Mouse (Mus musculus) neural tube, embryonic 11.5 days (tissue): ENCODE measurements around the gene Cryab. TPM values are rescaled to one million over a fixed set of nuclear protein-coding genes. Genes with fewer than 3 reads are reported as not detected.

Experiments
- ATAC-seq: fragments of 200-750 bp; cut with Nextera tagmentation; 2 replicates; pipeline ENCODE4 v1.8.0; 2017; ENCODE audit warnings: moderate number of reproducible peaks, mild to moderate bottlenecking, moderate TSS enrichment, moderate library complexity; ENCODE audit not compliant: insufficient read depth, low FRiP score, low TSS enrichment
- DNase-seq: peaks from one replicate; pipeline ENCODE4 v3.0.0-alpha.2; 2015; ENCODE audit warnings: low spot score
- H3K27ac ChIP-seq: fragments of 300-500 bp; sonication (generic); 2 replicates; pipeline ENCODE4 v1.5.1; 2014; ENCODE audit warnings: low read depth, mild to moderate bottlenecking, low read length
- H3K27me3 ChIP-seq: fragments of 300-500 bp; sonication (generic); 2 replicates; pipeline ENCODE4 v1.6.1; 2014; ENCODE audit warnings: mild to moderate bottlenecking, low read length, mixed read lengths; ENCODE audit not compliant: control insufficient read depth, insufficient read depth
- H3K36me3 ChIP-seq: fragments of 300-500 bp; sonication (generic); 2 replicates; pipeline ENCODE4 v1.6.1; 2014; ENCODE audit warnings: mild to moderate bottlenecking, low read length, moderate library complexity, mixed read lengths; ENCODE audit not compliant: control insufficient read depth, insufficient read depth
- H3K4me1 ChIP-seq: fragments of 300-500 bp; sonication (generic); 2 replicates; pipeline ENCODE4 v1.6.1; 2014; ENCODE audit warnings: low read length, mixed read lengths; ENCODE audit not compliant: control insufficient read depth, insufficient read depth
- H3K4me2 ChIP-seq: fragments of 300-500 bp; sonication (generic); 2 replicates; pipeline ENCODE4 v1.6.1; 2014; ENCODE audit warnings: low read depth, mild to moderate bottlenecking, moderate library complexity
- H3K4me3 ChIP-seq: fragments of 300-500 bp; sonication (generic); 2 replicates; pipeline ENCODE4 v1.5.1; 2014; ENCODE audit warnings: low read depth, low read length
- H3K9ac ChIP-seq: fragments of 300-500 bp; sonication (generic); 2 replicates; pipeline ENCODE4 v1.6.1; 2014; ENCODE audit warnings: mild to moderate bottlenecking, low read length
- H3K9me3 ChIP-seq: fragments of 300-500 bp; sonication (generic); 2 replicates; pipeline ENCODE4 v1.6.1; 2016; ENCODE audit warnings: low read length; ENCODE audit not compliant: control insufficient read depth
- WGBS: fragments of 180-500 bp; shearing (Covaris S2); extraction: QIAGEN DNeasy Blood & Tissue Kit; methylation state at CpG from one replicate; pipeline ENCODE4 v1.1.7; 2014; 5-methylcytosine and 5-hydroxymethylcytosine counted together
- polyA plus RNA-seq: library from polyadenylated mRNA; unstranded; fragments of >200 nt; fragmentation: Nextera tagmentation; extraction: Ambion mirVana; gene quantifications from 2 replicates; pipeline ENCODE4 v1.2.1, GENCODE M21; 2014

Gene Cryab
- polyA plus RNA-seq, 1 experiment from 2014 or later, result 12.8 TPM

- DNase-seq (no peak), ATAC-seq (no peak)
- Histone ChIP-seq H3K27me3 (no peaks in the 10 kb centered on the region), H3K9me3 (no peaks in the 10 kb centered on the region), H3K4me1 (no peaks in the 10 kb centered on the region), H3K4me3 (no peak overlapping the region), H3K36me3 (peaks cover 3% of the 10 kb centered on the region; the same call in 1 of the 2 replicates), H3K9ac (no peak overlapping the region), H3K27ac (no peak overlapping the region), H3K4me2 (no peak overlapping the region)
- 89% methylated on average over 5 of the region's 5 CpGs for WGBS
Measured at GRCm38 (mm10) chr9:50798368-50798767, 47.2 kb downstream of the Cryab start.

GRCm38 (mm10) chr9:50800985-50801384 is 49.9 kb downstream of the Cryab start:
- H3K4me3 ChIP-seq, result no peak overlapping the region
- no peaks in the 10 kb centered on the region for H3K4me1 ChIP-seq
- no peaks in the 10 kb centered on the region for H3K27me3 ChIP-seq
- no peaks in the 10 kb centered on the region for H3K9me3 ChIP-seq
- no peak overlapping the region for H3K4me2 ChIP-seq
- H3K36me3 ChIP-seq, result no peaks in the 10 kb centered on the region
- H3K9ac ChIP-seq, result no peak overlapping the region
- no peak for ATAC-seq
- H3K27ac ChIP-seq, result no peak overlapping the region
- DNase-seq, result peak; percentile 27
- 66% methylated on average over 2 of the region's 2 CpGs for WGBS

- ATAC-seq (no peak), DNase-seq (no peak)
- Histone ChIP-seq H3K36me3 (no peaks in the 10 kb centered on the region), H3K27ac (no peak overlapping the region), H3K27me3 (no peaks in the 10 kb centered on the region), H3K4me1 (no peaks in the 10 kb centered on the region), H3K4me2 (no peak overlapping the region), H3K9me3 (no peaks in the 10 kb centered on the region), H3K4me3 (no peak overlapping the region), H3K9ac (no peak overlapping the region)
- WGBS, result 89% methylated on average over 7 of the region's 7 CpGs
Measured at GRCm38 (mm10) chr9:50803055-50803671, 52.0 kb downstream of the Cryab start.

Other genes with a start within 250 kb of the Cryab start
- gene Pts, start 222.6 kb upstream of the Cryab start, polyA plus RNA-seq, result 75.2 and 80.0 TPM in 2 replicates
- 4.7 and 6.4 TPM in 2 replicates for gene Il18, start 196.5 kb upstream of the Cryab start, polyA plus RNA-seq
- 0.15 TPM in 1 of 2 replicates, not detected in the other for gene Bco2, start 196.1 kb upstream of the Cryab start, polyA plus RNA-seq
- gene Tex12, start 190.0 kb upstream of the Cryab start, polyA plus RNA-seq, result 0.28 TPM in 1 of 2 replicates, not detected in the other
- 273 and 281 TPM in 2 replicates for gene Sdhd, start 147.5 kb upstream of the Cryab start, polyA plus RNA-seq
- 305 and 307 TPM in 2 replicates for gene Timm8b, start 147.4 kb upstream of the Cryab start, polyA plus RNA-seq
- 4.7 and 5.9 TPM in 2 replicates for gene Pih1d2, start 134.0 kb upstream of the Cryab start, polyA plus RNA-seq
- gene Nkapd1, start 133.9 kb upstream of the Cryab start, polyA plus RNA-seq, result 28.8 and 29.2 TPM in 2 replicates
- 70.6 and 74.9 TPM in 2 replicates for gene Dlat, start 91.5 kb upstream of the Cryab start, polyA plus RNA-seq
- 27.4 and 33.0 TPM in 2 replicates for gene Dixdc1, start 11.8 kb upstream of the Cryab start, polyA plus RNA-seq
- gene 2310030G06Rik, start 4.8 kb upstream of the Cryab start, polyA plus RNA-seq, result 1.1 and 1.3 TPM in 2 replicates
- 8.4 and 8.6 TPM in 2 replicates for gene Hspb2, start 1.0 kb downstream of the Cryab start, polyA plus RNA-seq
- gene Fdxacb1, start 16.9 kb downstream of the Cryab start, polyA plus RNA-seq, result 10.5 and 10.6 TPM in 2 replicates
- gene Alg9, start 23.7 kb downstream of the Cryab start, polyA plus RNA-seq, result 46.3 and 46.9 TPM in 2 replicates
- gene 1110032A03Rik, start 24.2 kb downstream of the Cryab start, polyA plus RNA-seq, result 34.2 and 43.1 TPM in 2 replicates
- gene Ppp2r1b, start 94.0 kb downstream of the Cryab start, polyA plus RNA-seq, result 121 and 122 TPM in 2 replicates